Mouse (Mus musculus): ENCODE results near the gene Synj1. TPM values are rescaled to one million over a fixed set of nuclear protein-coding genes. Genes with fewer than 3 reads are reported as not detected.

Synj1 gene
- total RNA-seq, 2 experiments from 2014 or later, result 44.6 to 105 TPM

GRCm38 (mm10) chr16:90953147-90953546 is 58.0 kb downstream of the Synj1 start:
- ATAC-seq (ENCODE audit: poor library complexity, severe bottlenecking), result no peak

GRCm38 (mm10) chr16:90950354-90950963 is 60.6 kb downstream of the Synj1 start:
- no peak for ATAC-seq (ENCODE audit: poor library complexity, severe bottlenecking)

GRCm38 (mm10) chr16:90946977-90947376 is 64.1 kb downstream of the Synj1 start:
- no peak for ATAC-seq (ENCODE audit: poor library complexity, severe bottlenecking)

- no peak for ATAC-seq (ENCODE audit: poor library complexity, severe bottlenecking)
Measured at GRCm38 (mm10) chr16:90941246-90941645, 69.9 kb downstream of the Synj1 start.

- ATAC-seq (ENCODE audit: poor library complexity, severe bottlenecking), result peak; percentile 97
Measured at GRCm38 (mm10) chr16:90934687-90935328, 76.3 kb downstream of the Synj1 start, which contains the start of gene Cfap298. Gene Cfap298 (minus strand): TSS chr16:90935114.

- peak; percentile 19 for ATAC-seq (ENCODE audit: poor library complexity, severe bottlenecking)
Measured at GRCm38 (mm10) chr16:90934193-90934686, 76.9 kb downstream of the Synj1 start.

DNA sequence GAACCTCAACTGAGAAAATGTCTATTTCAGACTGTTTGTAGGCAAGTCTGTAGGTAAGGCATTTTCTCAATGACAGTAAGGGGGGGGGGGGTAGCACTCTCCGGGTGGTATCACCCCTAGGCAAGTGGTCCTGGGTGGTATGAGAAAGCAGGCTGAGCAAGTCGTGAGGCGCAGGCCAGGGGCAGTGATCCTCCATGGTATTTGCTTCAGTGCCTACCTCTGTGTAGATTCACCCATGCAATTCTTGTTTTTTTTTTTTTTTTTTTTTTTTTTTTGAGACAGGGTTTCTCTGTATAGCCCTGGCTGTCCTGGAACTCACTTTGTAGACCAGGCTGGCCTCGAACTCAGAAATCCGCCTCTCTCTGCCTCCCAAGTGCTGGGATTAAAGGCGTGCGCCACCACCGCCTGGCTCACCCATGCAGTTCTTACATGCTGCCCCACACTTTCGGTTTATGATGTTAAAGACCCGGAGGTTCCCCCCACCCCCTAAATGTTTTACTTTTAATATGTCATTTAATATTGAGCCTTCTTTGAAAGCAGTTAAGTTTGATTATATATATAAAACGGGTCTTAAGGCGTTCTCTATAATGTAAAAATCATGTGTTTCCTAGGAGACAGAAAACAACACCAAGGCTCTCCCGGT is 77.5 kb downstream of the Synj1 start:
- no peak for ATAC-seq (ENCODE audit: poor library complexity, severe bottlenecking)

- ATAC-seq (ENCODE audit: poor library complexity, severe bottlenecking), result no peak
Measured at GRCm38 (mm10) chr16:90927446-90927845, 83.7 kb downstream of the Synj1 start.

DNA sequence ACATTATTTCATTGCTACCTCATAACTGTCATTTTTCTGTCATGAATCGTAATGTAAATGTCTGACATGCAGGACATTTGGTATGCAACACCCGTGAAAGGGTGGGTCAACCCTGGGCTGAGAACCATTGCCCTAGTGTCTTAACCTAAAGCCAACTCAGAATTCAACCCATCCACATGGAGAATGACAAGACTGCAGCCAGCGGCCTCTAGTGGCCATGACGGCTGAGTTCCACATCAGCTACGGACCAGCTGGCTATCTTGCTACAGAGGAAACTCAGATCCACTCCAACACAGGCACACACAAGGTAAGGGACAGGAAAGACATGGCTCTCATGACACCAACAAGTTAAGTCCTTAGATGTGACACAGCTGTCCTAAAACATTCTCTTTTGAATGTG is 85.6 kb downstream of the Synj1 start:
- peak; percentile 52; the same call in 1 of the 2 replicates for ATAC-seq (ENCODE audit: poor library complexity, severe bottlenecking)

- ATAC-seq (ENCODE audit: poor library complexity, severe bottlenecking), result 0 out of 2 replicates have a peak, but pooled peaks have one; percentile 27
Measured at GRCm38 (mm10) chr16:90924606-90925370, 86.3 kb downstream of the Synj1 start.

GRCm38 (mm10) chr16:90921471-90922159 is 89.5 kb downstream of the Synj1 start:
- no peak for ATAC-seq (ENCODE audit: poor library complexity, severe bottlenecking)

- ATAC-seq (ENCODE audit: poor library complexity, severe bottlenecking), result no peak
Measured at GRCm38 (mm10) chr16:90917156-90917555, 94.0 kb downstream of the Synj1 start.

DNA sequence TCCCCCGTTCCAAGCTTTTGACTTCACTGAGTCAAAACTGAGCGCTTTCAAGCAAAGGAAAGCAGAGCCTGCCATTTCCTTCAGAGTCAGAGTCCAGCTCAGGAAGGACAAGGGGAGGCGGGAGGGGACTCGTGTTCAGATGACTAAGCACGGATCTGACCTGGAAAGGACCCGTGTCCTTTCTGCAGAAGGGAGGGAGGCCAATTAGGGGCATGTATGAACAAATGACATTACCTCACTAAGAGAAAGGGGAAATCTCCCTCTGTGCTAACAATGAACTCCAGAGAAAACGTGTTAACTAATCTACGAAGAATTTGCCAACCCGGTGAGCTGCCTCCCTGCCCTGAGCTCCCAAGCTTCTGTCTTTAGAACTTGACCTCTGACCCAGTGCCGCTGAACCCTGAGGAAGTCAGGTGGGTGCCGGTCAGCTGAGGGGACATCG is 95.0 kb downstream of the Synj1 start:
- no peak for ATAC-seq (ENCODE audit: poor library complexity, severe bottlenecking)

DNA sequence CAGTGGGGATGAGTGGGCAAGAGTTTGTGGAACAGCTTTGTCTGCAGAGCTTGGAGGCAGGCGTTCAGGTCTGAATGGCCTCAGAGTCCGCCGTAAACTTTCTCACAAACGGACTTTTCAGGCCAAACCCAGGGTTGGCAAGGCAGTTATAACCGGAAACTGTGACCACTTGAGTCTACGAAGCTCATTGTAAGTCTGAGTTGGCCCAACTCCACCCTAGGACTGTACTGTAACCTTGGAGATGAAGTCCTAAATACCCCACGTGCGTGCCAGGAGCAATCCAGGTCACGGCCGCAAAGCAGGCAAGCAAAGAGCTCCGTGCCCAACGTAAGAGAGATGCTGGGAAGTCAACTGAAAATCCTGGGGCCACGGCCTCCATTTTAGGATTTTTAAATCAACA is 99.3 kb downstream of the Synj1 start:
- no peak for ATAC-seq (ENCODE audit: poor library complexity, severe bottlenecking)

GRCm38 (mm10) chr16:90910855-90911533 is 100.1 kb downstream of the Synj1 start:
- ATAC-seq (ENCODE audit: poor library complexity, severe bottlenecking), result no peak

DNA sequence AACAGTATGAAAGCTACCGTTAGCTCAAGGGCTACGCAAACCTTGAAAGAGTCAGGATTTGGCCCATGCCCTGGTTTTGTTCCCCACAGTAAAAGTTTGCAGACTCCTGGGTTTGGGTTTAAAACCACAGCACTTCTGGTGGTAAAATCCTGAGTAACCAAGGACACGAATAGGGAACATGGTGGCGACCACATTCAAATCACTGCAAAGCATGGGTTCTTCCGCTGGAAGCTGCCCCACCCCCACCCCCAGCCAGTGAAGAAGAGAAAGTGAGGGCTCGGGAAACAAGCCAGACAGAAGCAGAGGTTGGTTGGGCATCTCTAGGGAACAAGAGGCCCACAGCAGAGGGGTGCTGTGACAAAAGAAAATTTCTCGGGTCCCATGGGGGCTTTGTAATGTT is 103.9 kb downstream of the Synj1 start:
- ATAC-seq (ENCODE audit: poor library complexity, severe bottlenecking), result no peak

GRCm38 (mm10) chr16:90903300-90903699 is 107.8 kb downstream of the Synj1 start:
- ATAC-seq (ENCODE audit: poor library complexity, severe bottlenecking), result no peak

DNA sequence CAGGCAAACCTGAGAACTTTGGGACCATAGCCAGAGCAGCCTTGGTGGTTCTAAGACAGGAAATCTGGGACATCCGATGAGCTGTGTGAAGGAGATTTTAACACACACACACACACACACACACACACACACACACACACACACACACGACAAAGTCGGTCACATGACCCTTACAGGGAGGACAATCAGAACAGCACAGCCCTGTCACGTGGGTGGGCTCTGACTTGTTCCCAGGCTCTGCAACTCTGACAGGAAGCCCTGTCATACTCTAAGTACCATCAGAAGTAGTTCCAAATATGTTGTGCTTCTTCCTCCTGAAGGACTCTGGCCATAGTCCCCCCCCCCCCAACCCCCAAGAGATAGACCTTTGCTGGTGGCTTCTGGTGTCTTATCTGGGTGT is 109.7 kb downstream of the Synj1 start:
- no peak for ATAC-seq (ENCODE audit: poor library complexity, severe bottlenecking)

GRCm38 (mm10) chr16:90899498-90899897 is 111.6 kb downstream of the Synj1 start:
- no peak for ATAC-seq (ENCODE audit: poor library complexity, severe bottlenecking)

GRCm38 (mm10) chr16:90897651-90898050 is 113.5 kb downstream of the Synj1 start:
- no peak for ATAC-seq (ENCODE audit: poor library complexity, severe bottlenecking)
